Mouse (Mus musculus): ENCODE results near the gene Efna5. TPM values are rescaled to one million over a fixed set of nuclear protein-coding genes. Genes with fewer than 3 reads are reported as not detected.

The Efna5 gene
- polyA plus RNA-seq, 1 experiment from 2014 or later: 11.5 TPM

- Histone ChIP-seq H3K9ac (ENCODE audit: low read length) (no peak overlapping the region), H3K4me1 (replicated peaks; ENCODE audit: control insufficient read depth, insufficient read depth, low read length) (no peaks in the 10 kb centered on the region), H3K9me3 (ENCODE audit: control insufficient read depth, low read length) (peaks cover 5% of the 10 kb centered on the region; the same call in 1 of the 2 replicates), H3K4me3 (ENCODE audit: low read length) (no peak overlapping the region), H3K4me2 (ENCODE audit: low read depth, low read length) (no peak overlapping the region), H3K36me3 (ENCODE audit: control insufficient read depth, insufficient read depth, low read length) (no peaks in the 10 kb centered on the region), H3K27ac (ENCODE audit: low read length) (no peak overlapping the region), H3K27me3 (ENCODE audit: control insufficient read depth, insufficient read depth, low read depth, low read length) (no peaks in the 10 kb centered on the region)
- 46% methylated on average over 9 of the region's 9 CpGs for WGBS
- no peak for ATAC-seq (ENCODE audit: low read depth)
Measured at GRCm38 (mm10) chr17:62590685-62591460, 290.2 kb downstream of the Efna5 start.

DNA sequence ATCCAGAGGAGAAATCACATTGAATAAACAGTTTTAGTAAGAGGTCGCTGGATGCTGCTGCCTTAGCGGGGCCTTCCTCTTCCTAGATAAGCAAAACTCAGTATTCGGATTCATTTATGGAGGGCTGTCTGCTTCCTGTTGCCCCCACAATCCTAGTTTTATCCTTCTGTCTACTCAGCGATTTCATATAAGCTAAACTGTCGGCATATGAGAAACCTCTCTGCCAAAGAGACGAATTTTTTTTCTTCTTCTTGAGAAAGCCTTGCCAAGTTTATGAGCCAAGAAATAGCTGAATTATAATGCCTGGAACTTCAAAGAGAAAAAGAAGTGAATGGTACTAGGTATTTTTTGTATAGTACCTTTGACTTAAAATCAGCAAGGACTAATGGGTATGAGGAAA lies 301.0 kb downstream of the Efna5 start:
- no peaks in the 10 kb centered on the region for H3K36me3 ChIP-seq (ENCODE audit: control insufficient read depth, insufficient read depth, low read length)
- no peaks in the 10 kb centered on the region for H3K9me3 ChIP-seq (ENCODE audit: control insufficient read depth, low read length)
- no peak overlapping the region for H3K27ac ChIP-seq (ENCODE audit: low read length)
- WGBS: 39% methylated on average over 6 of the region's 6 CpGs
- H3K27me3 ChIP-seq (ENCODE audit: control insufficient read depth, insufficient read depth, low read depth, low read length): no peaks in the 10 kb centered on the region
- no peak overlapping the region for H3K9ac ChIP-seq (ENCODE audit: low read length)
- no peak for ATAC-seq (ENCODE audit: low read depth)
- no peak overlapping the region for H3K4me2 ChIP-seq (ENCODE audit: low read depth, low read length)
- 0 out of 2 replicates have a peak, but pooled peaks cover 3% of the 10 kb centered on the region for H3K4me1 ChIP-seq (replicated peaks; ENCODE audit: control insufficient read depth, insufficient read depth, low read length)
- H3K4me3 ChIP-seq (ENCODE audit: low read length): no peak overlapping the region

GRCm38 (mm10) chr17:62579618-62580017 lies 301.5 kb downstream of the Efna5 start:
- no peaks in the 10 kb centered on the region for H3K36me3 ChIP-seq (ENCODE audit: control insufficient read depth, insufficient read depth, low read length)
- 0 out of 2 replicates have a peak, but pooled peaks cover 3% of the 10 kb centered on the region for H3K4me1 ChIP-seq (replicated peaks; ENCODE audit: control insufficient read depth, insufficient read depth, low read length)
- ATAC-seq (ENCODE audit: low read depth): no peak
- no peak overlapping the region for H3K9ac ChIP-seq (ENCODE audit: low read length)
- no peak overlapping the region for H3K4me2 ChIP-seq (ENCODE audit: low read depth, low read length)
- no peak overlapping the region for H3K27ac ChIP-seq (ENCODE audit: low read length)
- WGBS: 71% methylated on average over 6 of the region's 6 CpGs
- no peaks in the 10 kb centered on the region for H3K27me3 ChIP-seq (ENCODE audit: control insufficient read depth, insufficient read depth, low read depth, low read length)
- H3K4me3 ChIP-seq (ENCODE audit: low read length): no peak overlapping the region
- H3K9me3 ChIP-seq (ENCODE audit: control insufficient read depth, low read length): no peaks in the 10 kb centered on the region

DNA sequence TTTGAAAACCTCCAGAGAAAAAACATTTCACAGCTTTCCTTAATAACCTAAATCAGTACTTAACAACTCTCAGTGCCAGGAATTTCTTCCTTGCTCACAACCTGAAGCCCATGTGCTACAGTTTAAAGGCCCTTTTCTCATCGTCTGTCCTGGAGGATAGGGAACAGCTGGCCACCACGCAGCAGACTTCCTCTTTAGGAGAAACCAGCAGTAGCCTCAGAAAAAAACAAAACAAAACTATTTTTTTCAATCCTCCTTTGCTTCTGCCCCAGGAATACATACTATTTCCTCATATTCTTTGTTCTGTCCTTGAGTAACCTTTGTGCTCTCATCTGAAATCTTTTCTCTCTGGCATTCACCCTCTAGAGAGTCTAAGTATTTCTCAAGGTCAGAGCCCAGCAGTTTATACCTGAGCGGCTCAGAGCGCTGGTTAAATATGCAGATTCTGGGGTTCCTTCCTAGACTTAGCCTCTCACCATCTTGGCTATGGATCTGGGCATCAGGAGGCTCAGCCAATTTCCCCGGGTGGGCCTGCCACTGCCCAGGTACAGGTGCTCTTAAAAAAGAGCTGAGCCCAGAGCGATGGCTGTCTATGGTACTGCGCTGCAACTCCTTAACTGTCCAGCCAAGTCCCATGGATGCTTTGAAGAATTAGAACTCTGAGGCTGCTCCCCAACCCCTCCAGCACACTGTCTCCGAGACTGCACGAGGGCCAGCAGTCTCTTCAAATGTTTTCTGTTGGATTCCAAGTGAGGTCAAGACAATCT lies 306.4 kb downstream of the Efna5 start:
- H3K27ac ChIP-seq (ENCODE audit: low read length): no peak overlapping the region
- H3K36me3 ChIP-seq (ENCODE audit: control insufficient read depth, insufficient read depth, low read length): no peaks in the 10 kb centered on the region
- H3K9me3 ChIP-seq (ENCODE audit: control insufficient read depth, low read length): no peaks in the 10 kb centered on the region
- WGBS: 69% methylated on average over 9 of the region's 9 CpGs
- H3K9ac ChIP-seq (ENCODE audit: low read length): no peak overlapping the region
- H3K4me2 ChIP-seq (ENCODE audit: low read depth, low read length): no peak overlapping the region
- ATAC-seq (ENCODE audit: low read depth): no peak
- H3K27me3 ChIP-seq (ENCODE audit: control insufficient read depth, insufficient read depth, low read depth, low read length): no peaks in the 10 kb centered on the region
- no peaks in the 10 kb centered on the region for H3K4me1 ChIP-seq (replicated peaks; ENCODE audit: control insufficient read depth, insufficient read depth, low read length)
- no peak overlapping the region for H3K4me3 ChIP-seq (ENCODE audit: low read length)

- 59% methylated on average over 1 of the region's 1 CpGs for WGBS
- no peak overlapping the region for H3K4me3 ChIP-seq (ENCODE audit: low read length)
- no peaks in the 10 kb centered on the region for H3K4me1 ChIP-seq (replicated peaks; ENCODE audit: control insufficient read depth, insufficient read depth, low read length)
- no peak overlapping the region for H3K27ac ChIP-seq (ENCODE audit: low read length)
- no peaks in the 10 kb centered on the region; the same call in 1 of the 2 replicates for H3K27me3 ChIP-seq (ENCODE audit: control insufficient read depth, insufficient read depth, low read depth, low read length)
- no peak for ATAC-seq (ENCODE audit: low read depth)
- no peak overlapping the region for H3K4me2 ChIP-seq (ENCODE audit: low read depth, low read length)
- H3K9ac ChIP-seq (ENCODE audit: low read length): no peak overlapping the region
- no peaks in the 10 kb centered on the region for H3K36me3 ChIP-seq (ENCODE audit: control insufficient read depth, insufficient read depth, low read length)
- H3K9me3 ChIP-seq (ENCODE audit: control insufficient read depth, low read length): no peaks in the 10 kb centered on the region
Measured at GRCm38 (mm10) chr17:62570101-62570500, 311.0 kb downstream of the Efna5 start.

DNA sequence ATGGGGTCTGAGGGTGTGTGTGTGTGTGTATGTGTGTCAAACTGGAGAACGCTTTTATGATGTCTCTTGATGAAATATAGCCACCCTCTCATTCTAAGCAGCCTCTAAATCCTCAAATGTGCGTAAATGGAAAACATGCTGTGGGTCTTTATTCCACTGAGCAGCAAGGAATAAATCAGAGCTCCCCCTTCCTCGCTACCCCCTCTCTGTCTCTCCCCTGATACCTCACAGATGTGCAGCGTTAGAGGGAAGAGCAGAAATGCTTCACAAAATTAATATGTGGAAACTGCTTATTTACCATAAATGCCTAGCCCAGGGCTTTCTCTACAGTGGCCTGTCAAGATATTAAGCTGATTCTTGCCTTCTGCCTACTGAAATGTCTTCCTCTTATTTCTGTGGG lies 313.1 kb downstream of the Efna5 start:
- Histone ChIP-seq H3K27me3 (ENCODE audit: control insufficient read depth, insufficient read depth, low read depth, low read length) (no peaks in the 10 kb centered on the region; the same call in 1 of the 2 replicates), H3K4me1 (replicated peaks; ENCODE audit: control insufficient read depth, insufficient read depth, low read length) (no peaks in the 10 kb centered on the region), H3K27ac (ENCODE audit: low read length) (no peak overlapping the region), H3K36me3 (ENCODE audit: control insufficient read depth, insufficient read depth, low read length) (no peaks in the 10 kb centered on the region), H3K9ac (ENCODE audit: low read length) (no peak overlapping the region), H3K4me3 (ENCODE audit: low read length) (no peak overlapping the region), H3K9me3 (ENCODE audit: control insufficient read depth, low read length) (no peaks in the 10 kb centered on the region), H3K4me2 (ENCODE audit: low read depth, low read length) (no peak overlapping the region)
- whole genome bisulfite sequencing: 71% methylated on average over 4 of the region's 4 CpGs
- ATAC-seq (ENCODE audit: low read depth): no peak

- no peaks in the 10 kb centered on the region for H3K4me1 ChIP-seq (replicated peaks; ENCODE audit: control insufficient read depth, insufficient read depth, low read length)
- H3K27me3 ChIP-seq (ENCODE audit: control insufficient read depth, insufficient read depth, low read depth, low read length): no peaks in the 10 kb centered on the region; the same call in 1 of the 2 replicates
- no peaks in the 10 kb centered on the region for H3K36me3 ChIP-seq (ENCODE audit: control insufficient read depth, insufficient read depth, low read length)
- no peak overlapping the region for H3K4me2 ChIP-seq (ENCODE audit: low read depth, low read length)
- H3K27ac ChIP-seq (ENCODE audit: low read length): no peak overlapping the region
- H3K9me3 ChIP-seq (ENCODE audit: control insufficient read depth, low read length): no peaks in the 10 kb centered on the region
- no peak for ATAC-seq (ENCODE audit: low read depth)
- H3K9ac ChIP-seq (ENCODE audit: low read length): no peak overlapping the region
- no peak overlapping the region for H3K4me3 ChIP-seq (ENCODE audit: low read length)
- 84% methylated on average over 1 of the region's 1 CpGs for WGBS
Measured at GRCm38 (mm10) chr17:62565632-62566031, 315.5 kb downstream of the Efna5 start.

DNA sequence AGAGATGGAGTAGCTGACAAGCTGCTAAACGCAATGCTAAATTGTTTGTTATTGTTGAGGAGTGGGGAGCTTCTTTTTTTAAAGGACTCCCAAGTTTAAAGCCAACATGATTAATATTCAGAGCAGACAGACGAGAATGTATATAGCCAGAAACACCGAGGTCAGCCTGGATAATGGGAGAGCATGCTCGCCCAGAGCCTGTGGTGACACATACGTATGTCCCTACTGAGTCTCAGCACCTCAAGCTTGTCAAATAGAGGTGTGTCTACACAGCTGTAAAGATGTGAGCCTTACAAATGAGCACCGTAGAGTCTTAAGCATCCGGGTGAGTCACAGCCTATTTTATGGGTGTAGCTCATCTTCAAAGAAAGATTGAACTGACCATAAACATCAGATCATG lies 318.7 kb downstream of the Efna5 start:
- Histone ChIP-seq H3K9ac (ENCODE audit: low read length) (no peak overlapping the region), H3K27ac (ENCODE audit: low read length) (no peak overlapping the region), H3K36me3 (ENCODE audit: control insufficient read depth, insufficient read depth, low read length) (no peaks in the 10 kb centered on the region), H3K27me3 (ENCODE audit: control insufficient read depth, insufficient read depth, low read depth, low read length) (no peaks in the 10 kb centered on the region; the same call in 1 of the 2 replicates), H3K4me2 (ENCODE audit: low read depth, low read length) (no peak overlapping the region), H3K4me1 (replicated peaks; ENCODE audit: control insufficient read depth, insufficient read depth, low read length) (no peaks in the 10 kb centered on the region), H3K4me3 (ENCODE audit: low read length) (no peak overlapping the region), H3K9me3 (ENCODE audit: control insufficient read depth, low read length) (no peaks in the 10 kb centered on the region)
- 41% methylated on average over 7 of the region's 7 CpGs for WGBS
- ATAC-seq (ENCODE audit: low read depth): 0 out of 2 replicates have a peak, but pooled peaks have one; percentile 31

DNA sequence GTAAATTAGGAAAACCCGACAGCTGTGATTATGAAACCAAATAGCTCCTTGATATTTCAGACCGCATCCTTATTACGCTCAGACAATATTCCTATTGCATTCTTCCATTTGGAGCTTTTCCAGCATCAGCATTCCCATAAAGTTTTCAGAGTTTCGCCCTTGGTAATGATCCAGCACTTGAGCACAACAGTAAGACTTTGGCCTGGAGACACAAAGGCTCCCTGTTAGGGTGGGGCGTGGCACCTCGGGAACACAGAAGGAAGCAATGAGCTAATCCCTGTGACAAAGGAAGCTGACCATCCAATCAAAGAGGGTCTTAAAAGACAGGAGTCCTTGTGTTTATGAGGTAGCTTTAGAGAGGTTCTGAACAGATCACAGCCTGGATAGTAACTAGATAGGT lies 323.9 kb downstream of the Efna5 start:
- ATAC-seq (ENCODE audit: low read depth): 0 out of 2 replicates have a peak, but pooled peaks have one; percentile 34
- Histone ChIP-seq H3K27me3 (ENCODE audit: control insufficient read depth, insufficient read depth, low read depth, low read length) (no peaks in the 10 kb centered on the region), H3K9me3 (ENCODE audit: control insufficient read depth, low read length) (no peaks in the 10 kb centered on the region), H3K4me3 (ENCODE audit: low read length) (no peak overlapping the region), H3K4me2 (ENCODE audit: low read depth, low read length) (no peak overlapping the region), H3K4me1 (replicated peaks; ENCODE audit: control insufficient read depth, insufficient read depth, low read length) (no peaks in the 10 kb centered on the region), H3K9ac (ENCODE audit: low read length) (no peak overlapping the region), H3K36me3 (ENCODE audit: control insufficient read depth, insufficient read depth, low read length) (no peaks in the 10 kb centered on the region), H3K27ac (ENCODE audit: low read length) (no peak overlapping the region)
- 61% methylated on average over 6 of the region's 6 CpGs for WGBS
